Comparison of ENCODE assay signal across 8 mouse cellular contexts in the genomic region with DNA sequence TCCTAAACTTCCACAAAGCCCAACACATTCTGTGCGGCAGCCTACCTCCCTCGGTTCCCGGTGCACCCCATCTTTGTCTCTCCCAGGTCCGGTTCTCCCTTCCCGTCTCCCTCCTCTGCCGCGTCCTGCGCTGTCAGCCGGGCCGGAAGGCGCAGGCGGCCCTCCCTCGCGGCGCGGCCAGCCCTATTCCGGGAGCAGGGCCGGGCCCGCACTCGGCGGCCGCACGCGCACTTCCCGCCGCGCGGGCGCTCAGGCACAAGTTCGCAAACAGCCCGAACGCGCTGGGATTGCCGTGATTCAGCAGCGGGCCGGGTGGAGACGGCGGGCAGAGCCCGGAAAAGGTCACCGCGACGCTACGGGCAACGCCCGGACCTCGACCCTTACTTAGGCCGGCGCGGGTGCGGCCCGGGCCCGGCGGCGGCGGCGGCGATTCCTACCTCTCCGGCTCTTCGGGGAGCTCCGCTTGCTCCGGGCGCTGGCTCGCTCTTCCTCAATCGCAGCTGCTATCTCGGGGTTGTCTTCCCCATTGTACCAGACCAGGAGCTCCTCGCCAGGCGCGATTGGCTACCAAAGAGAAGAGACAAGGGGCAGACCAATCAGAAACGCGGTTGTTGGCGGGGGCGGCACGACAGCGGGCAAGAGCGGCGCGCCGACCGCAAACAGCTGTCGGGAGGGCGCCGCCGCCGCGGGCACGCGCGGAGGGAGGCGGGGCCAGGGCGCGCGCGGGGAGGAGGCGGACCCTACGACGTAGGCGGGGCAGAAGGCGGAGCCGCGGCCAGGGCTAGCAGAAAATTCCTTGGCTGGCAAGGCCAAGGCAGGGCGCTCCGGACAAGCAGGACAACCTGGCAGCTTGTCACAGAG. TPM values are rescaled to one million over a fixed set of nuclear protein-coding genes. Genes with fewer than 3 reads are reported as not detected.
DNase-seq lines count a peak whose midpoint lies in the region; ATAC-seq lines count a peak whose summit lies in the region.

No protein-coding gene starts in this region.

- peak; percentile 96 for ATAC-seq in megakaryocyte progenitor cell, adult 5-6 weeks (replicated peaks; ENCODE audit: poor library complexity)

- peak; percentile 98 for DNase-seq in adipocyte (ENCODE audit: low spot score)
- peak; percentile 99 for DNase-seq in embryo, embryonic 10 days (ENCODE audit: low spot score)
- peak; percentile 98 for DNase-seq in gastrocnemius, postnatal 10 days
- DNase-seq in induced T-regulatory cell, adult 2 months (ENCODE audit: low read depth), result peak; percentile 98
- peak; percentile 97 to 99 for DNase-seq in left cerebral cortex, adult 9 months (ENCODE audit: low spot score in 2 of 2)
- peak; percentile 99 for DNase-seq in right cerebral cortex, postnatal 14 days
- peak; percentile 99 to 100 for DNase-seq in urinary bladder, postnatal 36 days (ENCODE audit: low spot score in 2 of 2)

RNA-seq across cellular contexts. Expression of gene Prdm2, which starts 50.9 kb away (rescaled TPM):
- total RNA-seq in gastrocnemius, postnatal 10 days (2021), result 10 to 100 TPM; 20.4 to 25.9 TPM
- total RNA-seq in megakaryocyte progenitor cell, adult 5-6 weeks (2015), result 16.1 and 16.5 TPM in 2 replicates
- total RNA-seq in megakaryocyte progenitor cell, adult 5-6 weeks (2017), result 9.5 and 12.5 TPM in 2 replicates

Comparison
In these comparisons a context has a peak if more than half of its experiments do, and no peak if none do; other contexts are left out.
1. Peak in every context shown above with its lines: DNase-seq and ATAC-seq.